Comparison of ENCODE assay signal across 8 mouse cellular contexts in genomic region chr7:89841670-89842403, GRCm38 (mm10).
DNase-seq lines count a peak whose midpoint lies in the region; ATAC-seq and TF ChIP-seq lines count a peak whose summit lies in the region.

No protein-coding gene starts in this region.

- no peaks in the 10 kb centered on the region for H3K27me3 ChIP-seq in hindbrain, postnatal 0 days (ENCODE audit: insufficient read depth, low read length)
- peaks cover 27% of the 10 kb centered on the region for H3K27me3 ChIP-seq in megakaryocyte, embryonic 14.5 days (replicated peaks)

- peak; percentile 84 for ATAC-seq in hindbrain, postnatal 0 days

- no peaks in the 10 kb centered on the region for H3K4me1 ChIP-seq in hindbrain, postnatal 0 days (ENCODE audit: insufficient read depth, low read length)
- H3K4me1 ChIP-seq in megakaryocyte, embryonic 14.5 days: peaks cover 11% of the 10 kb centered on the region; the same call in 1 of the 2 replicates

- H3K27ac ChIP-seq in hindbrain, postnatal 0 days: no peak overlapping the region

- no peak overlapping the region for H3K4me2 ChIP-seq in hindbrain, postnatal 0 days (ENCODE audit: low read depth, low read length)

- no peak overlapping the region for H3K4me3 ChIP-seq in hindbrain, postnatal 0 days (ENCODE audit: low read length)
- H3K4me3 ChIP-seq in megakaryocyte, embryonic 14.5 days (replicated peaks): peak overlapping the region; percentile 56

- TF ChIP-seq CTCF in hindbrain, postnatal 0 days (IDR thresholded peaks at IDR 0.05; ENCODE audit: low read depth): peak; percentile 87

- WGBS in hindbrain, postnatal 0 days: 33% methylated on average over 15 of the region's 15 CpGs

- no peaks in the 10 kb centered on the region for H3K9me3 ChIP-seq in hindbrain, postnatal 0 days (ENCODE audit: low read length)
- H3K9me3 ChIP-seq in megakaryocyte, embryonic 14.5 days: no peaks in the 10 kb centered on the region

- peak; percentile 20 for DNase-seq in T-cell, adult 2 months (ENCODE audit: low spot score)
- DNase-seq in cerebellum, postnatal 14 days: peak; percentile 94
- DNase-seq in gastrocnemius, adult 18-20 months (ENCODE audit: low spot score): peak; percentile 85
- peak; percentile 96 for DNase-seq in hindbrain, postnatal 0 days (ENCODE audit: low spot score)
- DNase-seq in layer of hippocampus, postnatal 36 days: peak; percentile 77 to 87
- peak; percentile 92 to 93 for DNase-seq in right cerebral cortex, postnatal 10 days (ENCODE audit: low spot score in 2 of 2)
- DNase-seq in urinary bladder, postnatal 36 days (ENCODE audit: low spot score in 2 of 2): peak; percentile 80 to 83

- H3K9ac ChIP-seq in hindbrain, postnatal 0 days (replicated peaks; ENCODE audit: low read length): no peak overlapping the region

- no peaks in the 10 kb centered on the region for H3K36me3 ChIP-seq in hindbrain, postnatal 0 days (ENCODE audit: insufficient read depth, low read length)
- H3K36me3 ChIP-seq in megakaryocyte, embryonic 14.5 days (replicated peaks; ENCODE audit: low read length): no peaks in the 10 kb centered on the region

Comparison
In these comparisons a context has a peak if more than half of its experiments do, and no peak if none do; other contexts are left out.
1. DNase-seq: peak in every context shown above with its lines; median percentile 96 in hindbrain, postnatal 0 days; 94 in cerebellum, postnatal 14 days; 92 in right cerebral cortex, postnatal 10 days; 85 in gastrocnemius, adult 18-20 months; 82 in layer of hippocampus, postnatal 36 days; 82 in urinary bladder, postnatal 36 days; 20 in T-cell, adult 2 months.